Mouse (Mus musculus) ovary, postnatal 36 days (tissue): ENCODE results near the gene Snapc3.
"Not testable (repeated sequence)": the region's sequence is repeated elsewhere in the genome, so short reads cannot be mapped to it uniquely, and the experiment has no call there.

Experiments used
- DNase-seq: peaks from one replicate; pipeline ENCODE4 v3.0.0; 2022; ENCODE audit warnings: low spot score, mixed read lengths

Snapc3 gene

DNA sequence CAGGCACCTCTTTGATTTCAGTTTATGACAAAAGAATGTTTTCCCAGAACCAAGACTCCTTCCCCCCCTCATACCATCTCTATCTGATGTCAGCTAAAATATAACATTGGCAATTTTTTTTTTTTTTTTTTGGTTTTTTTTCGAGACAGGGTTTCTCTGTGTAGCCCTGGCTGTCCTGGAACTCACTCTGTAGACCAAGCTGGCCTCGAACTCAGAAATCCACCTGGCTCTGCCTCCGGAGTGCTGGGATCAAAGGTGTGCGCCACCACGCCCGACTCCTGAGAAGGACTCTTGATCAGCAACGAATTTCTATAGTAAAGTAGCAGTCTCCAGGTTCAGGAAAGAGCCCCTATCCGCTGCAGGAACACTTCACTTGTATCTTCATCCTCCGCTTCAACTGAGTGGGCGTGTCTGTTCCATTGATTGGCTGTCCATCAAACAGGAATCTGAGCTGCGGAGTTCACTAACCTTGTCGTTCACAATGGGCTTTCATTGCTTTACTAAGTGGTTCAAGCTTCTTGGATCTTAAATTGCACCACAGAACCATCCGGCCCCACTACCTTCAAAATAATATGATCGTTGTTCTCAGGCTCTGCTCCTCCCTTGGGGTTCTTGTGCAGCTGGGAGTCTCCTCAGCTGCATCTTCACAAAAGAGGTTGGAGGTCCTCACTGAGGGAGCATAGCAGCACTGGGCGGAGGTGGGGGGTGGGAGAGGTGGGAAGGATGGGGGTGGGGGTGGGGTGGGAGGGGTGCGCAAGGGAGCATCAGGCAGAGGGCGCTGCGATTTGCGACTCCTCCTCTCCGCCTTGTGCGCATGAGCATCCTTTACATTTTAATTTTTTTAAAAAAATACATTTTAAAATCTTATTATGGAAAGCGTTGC lies 82.9 kb downstream of the Snapc3 start:
- no peak for DNase-seq

- no peak for DNase-seq
Measured at GRCm38 (mm10) chr4:83501037-83501430, 83.5 kb downstream of the Snapc3 start.

GRCm38 (mm10) chr4:83509600-83509999 lies 92.1 kb downstream of the Snapc3 start:
- no peak for DNase-seq

DNA sequence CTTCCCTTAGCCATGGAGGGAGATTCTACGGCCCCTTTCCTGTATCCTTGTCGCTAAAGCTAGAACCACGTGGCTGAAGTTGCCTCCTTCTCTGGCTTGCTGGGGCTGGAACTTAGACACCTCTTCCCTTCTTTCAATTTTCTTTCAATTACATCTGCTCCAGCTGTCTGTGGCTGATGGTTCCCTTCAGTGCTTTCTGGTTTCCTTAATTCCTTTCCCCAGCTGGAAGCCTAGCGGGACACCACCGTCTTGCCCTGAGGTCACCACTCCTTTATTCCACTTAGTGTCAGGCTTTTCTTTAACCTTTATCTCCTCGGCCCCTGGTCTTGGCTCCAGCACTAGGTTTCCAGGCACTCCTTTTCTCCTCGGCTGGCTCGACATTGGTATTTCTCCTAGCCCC lies 93.6 kb downstream of the Snapc3 start:
- DNase-seq = no peak

DNA sequence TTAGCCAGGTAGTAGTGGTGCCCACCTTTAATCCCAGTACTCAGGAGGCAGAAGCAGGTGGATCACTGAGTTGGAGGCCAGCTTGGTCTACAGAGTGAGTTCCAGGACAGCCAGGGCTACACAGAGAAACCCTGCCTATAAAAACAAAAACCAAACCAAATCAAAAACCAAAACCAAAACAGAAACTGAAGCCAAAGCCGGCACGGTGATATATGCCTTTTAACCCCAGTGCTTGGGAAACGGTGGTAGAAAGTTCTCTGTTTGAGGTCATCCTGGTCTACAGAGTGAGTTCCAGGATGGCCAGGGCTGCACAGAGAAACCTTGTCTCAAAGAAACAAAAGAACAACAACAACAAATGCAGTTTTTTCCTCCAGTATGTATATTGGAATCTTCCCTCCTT lies 94.7 kb downstream of the Snapc3 start:
- no peak for DNase-seq

- no peak for DNase-seq
Measured at GRCm38 (mm10) chr4:83512644-83513043, 95.1 kb downstream of the Snapc3 start.

GRCm38 (mm10) chr4:83514183-83514582 lies 96.7 kb downstream of the Snapc3 start:
- no peak for DNase-seq

GRCm38 (mm10) chr4:83514976-83515669 lies 97.6 kb downstream of the Snapc3 start:
- no peak for DNase-seq

- DNase-seq = not testable (repeated sequence)
Measured at GRCm38 (mm10) chr4:83516144-83516543, 98.6 kb downstream of the Snapc3 start.
